Mouse (Mus musculus) retina, postnatal 1 day (tissue): ENCODE measurements around the gene Aif1.

Source experiments
- DNase-seq: peaks from one replicate; pipeline ENCODE4 v3.0.0-alpha.2; 2012

Gene Aif1

GRCm38 (mm10) chr17:35175968-35176367 lies at the start of gene Aif1:
Aif1 (minus strand) TSS chr17:35176068.
- no peak for DNase-seq

DNA sequence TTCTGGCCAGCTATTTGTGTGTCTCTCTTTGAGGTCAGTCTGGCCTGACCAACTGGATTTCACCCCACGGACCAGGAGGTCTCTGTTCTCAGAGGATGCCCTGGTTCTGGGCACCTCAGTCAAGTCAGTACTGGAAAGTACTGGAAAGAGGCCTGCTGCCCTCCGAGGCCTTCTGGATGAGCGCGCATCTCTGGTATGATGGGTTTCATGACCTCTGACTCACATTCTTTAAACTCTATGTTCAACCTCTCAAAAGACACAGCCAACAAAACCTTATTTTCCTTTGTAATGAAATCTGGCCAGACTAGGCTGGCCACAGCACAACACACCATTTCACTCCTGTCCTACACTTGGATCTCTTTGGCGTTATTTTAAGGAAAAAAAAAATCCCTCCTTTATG lies 49.6 kb upstream of the Aif1 start:
- DNase-seq = no peak

DNA sequence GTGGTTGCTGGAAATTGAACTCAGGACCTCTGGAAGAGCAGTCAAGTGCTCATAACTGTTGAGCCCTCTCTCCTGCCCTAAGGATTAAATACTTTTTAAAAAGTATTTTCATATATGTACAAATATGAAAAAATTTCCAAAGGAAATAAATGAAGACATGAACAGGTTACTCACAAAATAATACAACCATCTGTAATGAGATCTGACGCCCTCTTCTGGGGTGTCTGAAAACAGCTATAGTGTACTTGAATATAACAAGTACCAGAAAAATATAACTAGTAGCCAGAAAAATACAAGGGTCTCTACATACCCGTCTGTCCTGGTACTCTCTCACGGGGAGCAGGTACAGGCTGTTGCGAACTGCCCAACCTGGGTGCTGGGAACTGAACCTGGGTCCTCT lies 48.8 kb upstream of the Aif1 start:
- no peak for DNase-seq

DNA sequence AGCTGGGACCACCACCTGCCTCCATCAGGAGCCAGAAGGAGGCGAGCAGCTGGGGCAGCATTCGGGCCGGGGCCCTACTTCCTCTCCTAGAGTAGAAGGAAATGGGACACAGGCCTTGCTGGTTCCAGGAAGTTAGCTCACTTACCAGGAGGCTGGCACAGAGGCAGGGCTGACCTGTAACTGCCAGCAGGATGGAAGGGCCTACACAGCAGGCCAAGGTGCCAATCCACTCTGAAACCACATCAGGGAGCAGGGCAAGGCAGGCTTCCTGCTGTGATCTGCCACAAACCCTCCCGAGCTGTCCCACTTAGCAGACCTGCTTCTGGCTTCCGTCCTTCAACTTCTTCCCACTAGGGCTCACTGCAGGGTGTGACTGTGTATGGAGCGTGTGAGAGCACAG lies 46.4 kb upstream of the Aif1 start:
- DNase-seq = no peak

DNA sequence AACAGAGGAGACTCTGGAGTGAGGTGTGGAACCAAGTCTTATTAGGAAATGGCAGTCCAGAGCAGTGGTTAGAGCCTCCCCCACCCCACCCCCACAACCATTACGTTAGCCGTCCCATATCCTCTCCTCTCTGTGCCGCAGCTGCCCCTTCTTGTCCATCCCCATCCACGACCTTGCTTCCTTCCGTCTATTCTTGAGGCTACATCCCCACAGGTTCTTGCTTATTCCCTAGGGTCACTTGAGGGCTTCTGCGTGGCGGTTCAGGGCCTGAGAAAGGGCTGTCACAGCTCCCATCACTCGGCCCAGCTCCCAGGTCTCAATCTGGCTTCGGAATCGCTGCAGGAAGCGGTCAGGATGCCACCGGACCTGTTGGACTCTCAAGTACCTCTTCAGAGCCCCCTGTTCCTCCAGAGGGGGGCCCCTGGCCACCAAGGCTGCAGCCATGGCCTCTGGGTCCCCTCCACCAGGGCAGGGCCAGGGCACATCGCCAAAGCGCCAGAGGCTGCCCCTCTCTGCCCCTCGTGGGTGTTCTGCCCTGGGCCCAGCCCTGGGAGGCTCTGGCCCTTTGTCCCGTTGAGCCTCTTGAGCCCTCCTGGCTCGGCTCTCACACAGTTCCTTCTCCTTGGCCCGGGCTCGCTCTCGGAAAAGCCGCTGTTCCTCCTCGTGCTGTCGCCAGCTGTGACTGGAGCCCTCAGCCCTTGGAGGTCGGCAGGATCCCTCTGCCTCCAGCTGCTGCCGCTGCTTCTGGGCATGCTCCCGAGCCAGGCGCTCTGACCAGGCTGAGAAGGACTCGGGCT lies 44.5 kb upstream of the Aif1 start, which contains the start of gene Gm16181:
Gene Gm16181 (plus strand): TSS at position 679 of the 797 bp plus-strand sequence.
- no peak for DNase-seq

- DNase-seq = no peak
Observed at GRCm38 (mm10) chr17:35219601-35220041, 43.8 kb upstream of the Aif1 start.

GRCm38 (mm10) chr17:35218516-35219193 lies 42.8 kb upstream of the Aif1 start:
- DNase-seq = no peak

DNA sequence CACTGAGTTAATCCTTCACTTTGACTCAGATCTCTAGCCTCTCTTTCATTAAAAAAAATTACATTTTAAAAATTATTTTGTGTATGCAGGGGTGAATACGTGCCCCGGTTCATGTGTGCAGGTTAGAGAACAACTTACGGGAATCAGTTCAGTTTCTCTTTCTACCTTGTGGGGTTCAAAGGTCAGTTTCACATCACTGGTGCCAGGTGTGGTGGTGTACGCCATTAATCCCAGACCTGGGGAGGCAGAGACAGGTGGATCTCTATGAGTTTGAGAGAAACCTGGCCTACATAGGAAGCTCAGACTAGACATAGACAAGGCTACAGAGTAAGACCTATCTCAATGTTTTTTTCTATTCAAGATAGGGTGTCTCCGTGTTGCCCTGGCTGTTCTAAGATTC lies 37.2 kb upstream of the Aif1 start:
- no peak for DNase-seq

DNA sequence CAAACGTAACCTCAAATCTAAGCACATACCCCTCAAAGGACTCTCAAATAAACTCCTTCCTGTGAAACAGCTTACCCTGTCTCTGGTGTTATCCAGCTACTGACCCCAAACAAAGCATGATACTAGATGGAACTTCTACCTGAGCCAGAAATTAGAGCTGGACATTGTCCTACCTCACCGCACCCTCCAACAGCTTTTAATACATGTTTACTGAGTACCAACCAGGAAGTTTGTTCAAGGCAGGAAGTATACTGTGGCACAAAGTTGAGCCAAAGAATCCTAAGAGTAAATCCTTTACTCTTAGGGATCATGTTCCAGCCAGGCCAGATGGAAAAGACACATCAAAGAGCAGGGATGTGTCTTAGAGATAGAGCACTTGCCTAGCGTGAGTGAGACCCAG lies 34.7 kb upstream of the Aif1 start:
- DNase-seq = no peak

- no peak for DNase-seq
Observed at GRCm38 (mm10) chr17:35209785-35210535, 34.1 kb upstream of the Aif1 start.

DNA sequence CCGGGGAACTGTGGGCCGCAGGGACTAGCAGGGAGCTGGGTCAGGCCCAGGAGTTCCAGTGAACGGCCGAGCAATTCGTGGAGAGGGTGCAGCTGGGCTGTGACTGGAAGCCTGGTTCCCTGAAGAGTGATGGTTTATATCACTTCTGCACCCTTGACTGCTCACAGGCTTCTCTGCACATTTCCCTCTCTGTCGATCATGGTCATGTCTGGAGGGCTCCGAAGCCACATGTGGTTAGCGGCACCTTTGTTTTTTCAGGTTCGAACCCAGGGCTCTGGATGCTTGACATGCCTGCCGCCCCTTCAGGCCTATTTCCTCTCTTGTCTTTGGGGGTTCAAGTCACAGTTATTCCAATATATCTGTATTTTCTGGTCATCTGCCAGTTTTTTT lies 29.5 kb upstream of the Aif1 start:
- DNase-seq = no peak

DNA sequence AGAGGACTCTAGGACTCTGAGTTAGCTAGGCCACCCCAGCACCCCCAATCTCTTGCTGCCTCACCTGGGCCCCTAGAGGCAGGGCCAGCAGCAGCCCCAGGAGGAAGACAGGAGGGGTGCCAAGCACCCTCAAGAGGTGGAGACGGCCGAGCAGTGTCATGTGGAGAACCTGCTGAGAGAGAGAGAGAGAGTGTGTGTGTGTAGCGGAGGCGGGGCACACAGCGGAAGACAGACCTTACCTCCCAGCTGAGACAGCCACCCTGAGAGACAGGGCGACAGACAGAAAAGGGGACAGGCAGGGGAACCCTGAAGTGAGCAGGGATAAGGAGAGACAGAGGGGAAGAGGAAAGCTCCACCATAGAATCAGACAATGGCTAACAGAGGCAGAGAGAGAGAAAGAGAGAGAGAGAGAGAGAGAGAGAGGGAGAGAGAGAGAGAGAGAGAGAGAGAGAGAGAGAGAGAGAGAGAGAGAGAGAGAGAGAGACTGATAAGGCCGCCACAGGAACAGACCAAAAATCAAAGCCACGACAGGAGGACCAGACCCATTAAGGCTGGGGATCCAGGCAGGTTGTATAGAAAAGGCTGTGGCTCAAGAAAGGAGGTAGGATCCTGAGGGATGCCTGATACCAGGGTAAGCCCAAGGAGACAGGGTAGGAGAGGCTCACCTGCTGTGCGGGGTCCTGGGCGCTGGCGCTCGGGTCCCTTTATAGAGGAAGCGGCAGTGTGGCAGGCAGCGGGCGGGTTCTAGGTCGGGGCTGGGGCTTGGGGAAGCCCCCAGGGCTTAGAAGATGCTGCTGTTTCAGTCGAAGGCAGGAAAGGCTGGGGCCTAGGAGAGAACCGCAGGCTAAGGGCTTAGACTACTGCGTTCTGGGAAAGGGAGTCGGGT lies 28.9 kb upstream of the Aif1 start, which contains the start of gene Lta:
Gene Lta (minus strand): TSS at position 858 of the 886 bp plus-strand sequence.
- no peak for DNase-seq

DNA sequence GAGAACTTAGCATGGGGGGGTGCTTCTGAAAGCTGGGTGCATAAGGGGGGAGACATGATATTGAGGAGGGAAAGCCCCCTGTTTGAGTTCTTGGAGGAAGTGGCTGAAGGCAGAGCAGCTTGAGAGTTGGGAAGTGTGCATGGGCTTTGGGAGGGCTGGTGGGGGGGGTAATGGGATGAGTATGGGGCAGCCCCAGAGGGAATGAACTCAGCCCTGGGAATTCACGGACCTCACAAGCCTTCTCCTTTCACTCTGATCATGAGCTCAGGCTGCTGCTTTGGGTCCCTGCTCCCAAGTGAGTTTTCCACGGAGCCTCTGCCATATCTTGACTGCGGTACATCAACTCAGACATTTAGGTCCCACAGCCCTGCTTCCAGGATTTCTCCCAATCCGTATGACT lies 26.6 kb upstream of the Aif1 start:
- DNase-seq = no peak

DNA sequence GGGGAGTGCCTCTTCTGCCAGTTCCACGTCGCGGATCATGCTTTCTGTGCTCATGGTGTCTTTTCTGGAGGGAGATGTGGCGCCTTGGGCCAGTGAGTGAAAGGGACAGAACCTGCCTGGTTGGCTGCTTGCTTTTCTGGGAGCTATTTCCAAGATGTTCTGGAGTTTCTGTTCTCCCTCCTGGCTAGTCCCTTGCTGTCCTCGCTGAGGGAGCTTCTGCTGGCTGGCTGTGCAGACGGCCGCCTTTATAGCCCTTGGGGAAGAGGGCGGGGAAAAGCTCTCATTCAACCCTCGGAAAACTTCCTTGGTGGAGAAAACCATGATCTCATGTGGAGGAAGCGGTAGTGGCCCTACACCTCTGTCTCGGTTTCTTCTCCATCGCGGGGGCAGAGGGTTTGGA lies 25.9 kb upstream of the Aif1 start, which contains the start of gene Tnf:
Gene Tnf (minus strand): TSS at position 221 of the 400 bp plus-strand sequence.
- no peak for DNase-seq

- DNase-seq = no peak
Observed at GRCm38 (mm10) chr17:35201128-35201527, 25.3 kb upstream of the Aif1 start.

GRCm38 (mm10) chr17:35200398-35200797 lies 24.5 kb upstream of the Aif1 start:
- DNase-seq = no peak

GRCm38 (mm10) chr17:35198946-35199345 lies 23.1 kb upstream of the Aif1 start:
- DNase-seq = no peak

DNA sequence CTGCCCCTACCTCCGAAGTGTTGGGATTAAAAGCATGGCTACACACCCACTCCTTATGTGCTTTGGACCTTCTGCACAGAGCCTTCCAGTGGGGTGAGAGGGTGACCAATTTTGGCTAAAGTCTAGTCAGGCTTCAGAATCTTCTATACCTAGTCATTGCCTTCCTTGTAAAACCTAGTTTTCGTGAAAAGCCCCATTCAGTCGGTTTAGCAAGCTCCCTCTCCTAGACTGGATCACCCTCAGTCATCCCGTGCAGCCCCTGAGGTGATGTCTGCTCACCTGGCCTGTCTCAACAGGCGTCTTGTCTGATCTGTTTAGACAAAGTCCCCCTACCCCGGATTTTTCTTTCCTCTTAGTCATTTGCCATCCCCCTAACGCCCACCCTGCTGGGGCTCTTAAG lies 22.2 kb upstream of the Aif1 start:
- DNase-seq = no peak

DNA sequence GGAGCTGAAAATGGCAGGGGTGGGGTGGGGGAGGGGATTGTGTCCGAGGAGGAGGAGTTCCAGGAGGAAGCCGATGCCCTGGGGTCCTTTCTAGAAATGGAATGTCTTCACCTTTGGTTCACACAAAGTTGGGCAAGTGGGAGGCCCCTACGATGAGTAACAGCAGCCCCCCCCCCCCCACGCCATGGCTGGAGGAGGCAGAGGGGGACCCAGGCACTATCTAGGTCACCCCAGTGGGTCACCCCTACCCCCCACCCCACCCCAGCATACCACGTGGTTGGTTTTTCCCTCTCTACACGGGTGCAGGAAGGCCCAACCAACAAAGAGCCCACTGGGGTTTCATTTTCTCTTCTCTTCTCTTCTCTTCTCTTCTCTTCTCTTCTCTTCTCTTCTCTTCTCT lies 21.3 kb upstream of the Aif1 start:
- DNase-seq = no peak

GRCm38 (mm10) chr17:35196321-35196641 lies 20.4 kb upstream of the Aif1 start:
- no peak for DNase-seq

GRCm38 (mm10) chr17:35195631-35196320 lies 19.9 kb upstream of the Aif1 start:
- DNase-seq = peak; percentile 88
